Mouse (Mus musculus): ENCODE results near the gene Pik3r1. TPM values are rescaled to one million over a fixed set of nuclear protein-coding genes. Genes with fewer than 3 reads are reported as not detected.
A peak's percentile ranks its signal among the peaks of the same experiment; 100 is the strongest.

Pik3r1 gene
- total RNA-seq, 4 experiments from 2014 or later: 124 to 134 (median 126) TPM

- no peak for DNase-seq (ENCODE audit: low spot score in 2 of 2)
Measured at GRCm38 (mm10) chr13:101712099-101712498, 55.9 kb downstream of the Pik3r1 start.

DNA sequence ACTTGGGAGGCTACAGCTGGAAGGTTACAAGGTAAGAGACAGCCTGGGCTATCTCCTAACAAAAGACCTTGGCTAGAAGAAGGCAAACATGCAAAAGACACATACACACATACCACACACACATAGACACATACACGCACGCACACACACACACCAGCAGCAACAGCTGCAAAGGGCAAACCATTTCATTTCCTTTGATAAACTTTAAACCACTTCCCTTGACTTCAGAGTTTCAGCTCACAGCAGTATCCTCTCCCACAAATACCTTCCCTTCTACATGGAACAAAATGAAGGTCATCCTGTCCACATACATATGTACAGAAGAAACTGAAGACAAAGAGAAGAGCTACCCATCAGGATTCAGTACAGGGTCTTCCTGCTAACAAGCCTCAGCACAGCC, 56.7 kb downstream of the Pik3r1 start:
- DNase-seq (ENCODE audit: low spot score in 2 of 2): no peak

DNA sequence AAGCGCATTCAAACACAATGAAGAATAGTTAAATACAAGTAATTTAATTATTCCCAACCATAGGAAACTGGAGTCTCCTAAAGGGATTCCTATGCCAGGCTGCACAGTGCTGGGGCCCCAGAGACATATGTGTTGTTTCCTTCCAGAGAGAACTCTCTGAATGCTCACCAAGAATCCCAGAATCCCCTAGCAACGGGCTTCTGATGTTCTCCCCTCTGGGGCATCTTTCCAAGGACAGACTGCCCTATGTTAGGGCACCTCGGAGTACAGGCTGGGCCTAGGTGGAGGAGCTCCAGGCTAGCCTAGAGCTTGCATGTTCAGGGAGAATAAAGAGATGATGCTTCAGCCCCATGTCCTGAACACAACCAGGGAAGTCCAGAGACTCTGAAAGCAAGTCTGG, 58.2 kb downstream of the Pik3r1 start:
- no peak for DNase-seq (ENCODE audit: low spot score in 2 of 2)

GRCm38 (mm10) chr13:101707226-101707625, 60.8 kb downstream of the Pik3r1 start:
- no peak for DNase-seq (ENCODE audit: low spot score in 2 of 2)

GRCm38 (mm10) chr13:101706426-101706825, 61.6 kb downstream of the Pik3r1 start:
- no peak for DNase-seq (ENCODE audit: low spot score in 2 of 2)

DNA sequence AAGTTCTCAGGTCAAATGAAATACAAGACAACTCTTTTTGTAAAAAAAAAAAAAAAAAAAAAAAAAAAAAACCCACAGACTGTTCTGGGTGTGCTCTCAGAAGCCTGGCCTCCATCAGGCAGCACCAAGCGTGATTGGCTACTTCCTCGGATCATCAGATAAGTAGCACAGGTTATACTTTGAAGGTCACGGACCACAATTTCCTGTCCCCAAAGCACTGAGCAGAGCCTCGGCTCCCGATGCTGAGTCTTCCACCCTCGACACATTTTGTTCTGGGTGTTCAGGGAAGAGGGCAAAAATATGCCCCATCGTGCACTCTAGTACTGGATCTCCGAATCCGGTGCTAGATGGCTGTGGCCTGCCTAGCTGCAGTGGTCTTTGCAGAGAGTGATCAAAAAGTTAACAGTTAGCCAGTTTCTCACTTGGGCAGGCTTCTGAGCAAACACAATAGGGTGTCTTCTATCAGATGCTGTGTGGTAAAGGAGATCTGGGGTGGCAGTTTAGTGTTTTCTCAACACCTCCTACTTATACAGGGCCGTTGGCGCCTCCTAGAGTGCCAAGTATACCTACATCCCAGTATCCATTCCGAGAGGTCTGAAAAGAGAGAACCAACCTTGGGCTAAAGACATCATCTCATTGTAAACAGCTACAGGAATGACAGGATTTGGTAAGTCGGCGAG, 65.8 kb downstream of the Pik3r1 start:
- DNase-seq (ENCODE audit: low spot score in 2 of 2): no peak

- no peak for DNase-seq (ENCODE audit: low spot score in 2 of 2)
Measured at GRCm38 (mm10) chr13:101701632-101702031, 66.4 kb downstream of the Pik3r1 start.

DNA sequence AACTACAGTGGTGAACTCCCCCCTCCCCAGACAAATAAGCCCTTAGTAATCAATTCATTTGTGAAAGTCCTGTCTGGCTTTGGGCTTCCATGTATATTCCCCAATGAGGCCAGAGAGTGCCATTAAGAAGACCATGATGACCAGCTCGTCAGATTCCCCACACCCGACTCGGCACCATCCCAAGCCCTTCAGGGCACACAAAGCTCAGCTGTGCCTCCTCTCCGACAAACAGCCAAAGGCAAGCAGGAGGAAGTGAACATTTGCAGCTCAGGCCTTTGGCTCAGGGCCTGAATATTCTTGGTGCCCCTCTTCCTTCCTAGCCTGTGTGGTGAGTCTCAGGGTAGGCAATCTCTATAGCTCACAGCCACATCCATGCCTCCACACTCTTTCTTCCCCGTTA, 68.3 kb downstream of the Pik3r1 start:
- no peak for DNase-seq (ENCODE audit: low spot score in 2 of 2)

- DNase-seq (ENCODE audit: low spot score in 2 of 2): no peak
Measured at GRCm38 (mm10) chr13:101697966-101698365, 70.1 kb downstream of the Pik3r1 start.

DNA sequence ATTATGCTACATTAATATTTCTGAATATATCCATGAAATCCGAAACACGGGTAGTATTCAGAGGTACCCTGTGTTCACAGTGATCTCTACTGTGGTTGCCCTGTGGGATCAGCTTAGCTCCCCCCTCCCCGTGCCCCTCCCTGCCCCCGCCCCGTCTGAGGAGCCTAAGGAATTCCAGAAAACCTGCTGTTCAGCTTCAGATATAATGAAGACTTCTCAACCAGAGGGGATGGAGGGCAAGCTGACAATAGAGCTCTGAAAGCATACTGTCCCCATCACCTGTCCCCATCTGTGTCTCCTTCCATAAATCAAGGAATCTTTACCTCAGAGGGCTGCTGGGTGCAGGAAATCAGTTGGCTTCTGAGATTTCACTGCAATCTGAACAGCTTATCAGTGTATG, 70.6 kb downstream of the Pik3r1 start:
- DNase-seq (ENCODE audit: low spot score in 2 of 2): no peak

- no peak for DNase-seq (ENCODE audit: low spot score in 2 of 2)
Measured at GRCm38 (mm10) chr13:101696827-101697226, 71.2 kb downstream of the Pik3r1 start.

GRCm38 (mm10) chr13:101696316-101696715, 71.7 kb downstream of the Pik3r1 start:
- no peak for DNase-seq (ENCODE audit: low spot score in 2 of 2)

DNA sequence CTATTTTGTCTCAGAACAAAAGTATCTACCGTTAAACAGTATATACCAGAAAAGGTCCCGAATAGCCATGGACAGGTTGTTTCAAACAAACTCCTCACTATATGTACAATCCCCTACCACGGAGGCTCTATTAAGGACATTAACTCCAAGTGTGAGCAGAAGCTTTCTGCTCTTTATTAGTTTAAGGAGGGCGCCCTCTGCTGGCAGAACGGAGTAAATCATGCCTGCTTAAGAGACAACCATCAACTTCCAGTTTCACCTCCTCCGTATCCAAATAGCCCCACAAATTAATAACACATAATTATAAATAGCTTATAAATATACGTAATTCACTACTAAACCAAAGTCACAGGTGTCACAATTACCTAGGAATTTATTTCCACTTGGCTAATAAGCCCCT, 72.1 kb downstream of the Pik3r1 start:
- peak; percentile 74 to 84 for DNase-seq (ENCODE audit: low spot score in 2 of 2)

DNA sequence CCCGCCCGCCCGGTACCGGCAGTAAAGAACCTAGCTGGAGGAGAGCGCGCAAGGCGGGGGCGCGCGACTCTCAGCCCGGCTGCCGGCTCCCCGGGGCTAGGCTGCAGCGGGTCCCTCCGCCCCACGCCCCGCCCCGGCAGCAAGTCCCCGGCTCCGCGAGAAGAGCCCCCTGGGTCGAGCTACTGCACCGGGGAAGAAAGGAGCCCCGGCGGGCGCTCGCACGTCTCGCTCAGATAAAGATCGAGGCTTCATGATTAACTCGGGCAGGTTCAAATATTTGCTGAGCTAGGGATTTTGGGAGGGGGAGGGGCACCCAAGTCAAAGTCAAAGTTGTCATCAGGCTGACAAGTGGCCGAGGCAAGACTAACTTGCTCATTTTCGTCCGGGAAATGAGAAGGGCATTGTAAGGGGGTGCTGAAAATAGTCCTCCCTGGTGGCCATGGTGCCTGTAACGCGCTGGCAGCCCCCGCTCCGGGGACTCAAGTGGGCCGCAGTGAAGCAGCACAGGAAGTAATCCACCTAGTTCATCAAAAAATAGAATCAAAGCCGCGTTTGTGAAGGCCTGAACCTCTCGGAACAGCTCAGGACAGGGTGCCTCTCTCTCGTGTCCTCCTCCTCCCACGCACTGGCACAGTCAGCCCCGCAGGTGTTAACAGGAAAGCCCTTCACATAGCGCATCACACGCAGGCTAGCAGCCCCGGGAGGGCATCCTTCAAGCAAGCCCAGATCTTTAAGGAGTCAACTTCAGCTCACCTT, 73.3 kb downstream of the Pik3r1 start:
- peak; percentile 53 to 61 for DNase-seq (ENCODE audit: low spot score in 2 of 2)

- peak; percentile 49 to 84 for DNase-seq (ENCODE audit: low spot score in 2 of 2)
Measured at GRCm38 (mm10) chr13:101693967-101694495, 74.0 kb downstream of the Pik3r1 start.

DNA sequence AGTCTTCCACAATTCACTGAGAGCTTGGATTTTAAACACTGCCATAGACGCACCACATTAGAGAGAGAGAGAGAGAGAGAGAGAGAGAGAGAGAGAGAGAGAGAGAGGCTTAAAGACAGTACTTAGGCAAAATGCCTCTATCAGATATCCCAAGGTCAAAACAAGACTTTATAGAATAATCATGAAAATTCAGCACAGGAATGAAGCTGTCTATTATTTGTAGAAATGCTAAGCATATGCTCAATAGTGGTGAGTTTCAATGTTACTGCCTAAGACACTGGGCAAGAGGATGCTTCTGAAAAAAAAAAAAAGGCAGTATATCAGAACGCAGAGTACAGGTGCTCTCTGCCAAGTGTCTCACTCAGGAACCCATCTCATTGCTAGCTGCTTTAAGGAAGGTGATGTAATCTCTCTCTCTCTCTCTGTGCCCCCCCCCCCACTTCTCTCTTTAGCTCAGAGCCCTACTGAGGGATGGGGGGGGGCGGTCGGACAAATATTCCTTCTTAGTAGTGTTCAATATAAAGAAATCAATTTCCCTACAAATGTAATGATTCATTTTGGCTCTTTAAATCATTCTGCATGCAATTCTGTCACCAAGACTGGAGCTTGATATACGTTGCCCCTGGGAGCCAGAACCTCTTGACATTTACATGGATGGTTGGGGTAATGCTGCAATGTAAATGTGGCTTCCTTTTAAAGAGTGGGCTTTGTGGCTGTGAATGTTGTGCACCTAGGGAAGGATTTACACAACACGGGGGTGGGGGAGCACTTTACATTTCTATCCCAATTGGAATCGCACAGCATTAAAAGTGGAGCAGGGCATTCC, 74.9 kb downstream of the Pik3r1 start:
- DNase-seq (ENCODE audit: low spot score in 2 of 2): no peak

- peak; percentile 74 to 85 for DNase-seq (ENCODE audit: low spot score in 2 of 2)
Measured at GRCm38 (mm10) chr13:101692239-101692784, 75.7 kb downstream of the Pik3r1 start.

DNA sequence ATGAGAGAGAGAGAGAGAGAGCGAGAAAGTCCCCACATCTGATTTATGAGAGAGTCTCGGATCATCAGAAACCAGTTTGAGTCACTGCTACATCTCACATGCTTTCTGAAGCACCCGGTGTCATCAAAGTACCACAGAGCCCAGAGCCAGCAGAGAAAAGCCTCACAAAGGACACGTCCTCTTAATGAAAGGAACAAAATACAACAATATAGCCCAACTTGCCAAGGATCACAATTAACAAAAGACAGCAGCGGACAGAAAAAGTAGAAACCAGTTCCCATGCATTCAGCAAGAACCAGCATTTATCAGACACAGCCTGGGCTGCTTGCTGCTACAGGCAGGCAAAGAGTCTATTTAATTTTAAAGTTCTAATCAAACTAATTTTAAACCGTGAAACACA, 76.3 kb downstream of the Pik3r1 start:
- DNase-seq (ENCODE audit: low spot score in 2 of 2): no peak

GRCm38 (mm10) chr13:101690911-101691655, 76.9 kb downstream of the Pik3r1 start:
- no peak for DNase-seq (ENCODE audit: low spot score in 2 of 2)

DNA sequence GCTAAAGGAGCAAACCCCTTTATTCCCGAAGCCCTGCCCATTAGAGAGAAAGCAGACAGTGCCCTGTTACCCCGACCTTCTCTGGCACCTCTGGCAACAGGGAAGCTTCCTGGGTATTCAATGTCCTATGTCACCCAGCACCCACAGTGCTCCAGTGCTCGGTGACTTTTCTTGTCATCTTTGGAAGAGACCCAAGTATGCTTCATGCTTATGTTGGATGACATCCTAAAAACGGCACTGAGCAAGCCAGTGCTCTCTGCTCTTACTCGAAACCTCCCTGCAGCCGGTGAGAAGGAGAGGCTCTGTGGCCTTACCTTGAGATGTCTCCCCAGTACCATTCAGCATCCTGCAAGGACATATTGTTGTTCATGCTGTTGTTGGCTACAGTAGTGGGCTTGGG, 77.8 kb downstream of the Pik3r1 start:
- DNase-seq (ENCODE audit: low spot score in 2 of 2): no peak

DNA sequence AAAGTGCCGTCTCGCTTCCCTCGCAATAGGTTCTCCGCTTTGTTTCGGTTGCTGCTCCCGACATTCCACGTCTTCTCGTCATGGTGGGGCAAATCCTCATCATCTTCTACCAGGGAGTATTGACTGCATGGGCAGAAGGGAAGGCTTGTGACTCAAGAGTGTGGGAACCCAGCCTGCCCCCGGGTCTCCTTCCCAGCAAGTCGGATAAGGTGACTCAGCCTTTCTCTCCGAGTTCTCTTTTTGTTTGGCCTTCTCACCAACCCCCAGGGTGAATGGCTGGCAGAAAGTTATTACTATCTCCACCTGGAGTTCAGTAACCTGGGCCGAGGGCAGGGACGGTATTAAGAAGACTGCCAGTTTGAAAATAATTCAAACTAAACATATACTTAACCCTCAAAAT, 81.8 kb downstream of the Pik3r1 start:
- no peak for DNase-seq (ENCODE audit: low spot score in 2 of 2)

Measured in left cerebral cortex, adult 8-10 months (tissue).